29 mouse cellular contexts compared by ENCODE assay signal in genomic region chr8:123445981-123446380, GRCm38 (mm10). TPM values are rescaled to one million over a fixed set of nuclear protein-coding genes. Genes with fewer than 3 reads are reported as not detected.
DNase-seq lines count a peak whose midpoint lies in the region; ATAC-seq and TF ChIP-seq lines count a peak whose summit lies in the region.
"Had no signal": no experiment of that assay in that cellular context is flagged by ENCODE, and none has a peak within 500 bp of the region (broad histone marks: within the 10 kb centered on the region; RNA-seq: fewer than 3 reads in every experiment).

No protein-coding gene starts in this region.

- peaks cover 16% of the 10 kb centered on the region; the same call in 1 of the 2 replicates for H3K36me3 ChIP-seq in heart, embryonic 10.5 days
- H3K36me3 ChIP-seq in hindbrain, embryonic 13.5 days: peaks cover 36% of the 10 kb centered on the region
- H3K36me3 ChIP-seq in hindbrain, embryonic 11.5 days (ENCODE audit: control insufficient read depth, insufficient read depth, low read length): no peaks in the 10 kb centered on the region
- no peaks in the 10 kb centered on the region for H3K36me3 ChIP-seq in kidney, embryonic 16.5 days (ENCODE audit: insufficient read depth, low read length)
- no peaks in the 10 kb centered on the region for H3K36me3 ChIP-seq in stomach, postnatal 0 days (ENCODE audit: control insufficient read depth, insufficient read depth, low read length)
- H3K36me3 ChIP-seq: intestine, embryonic 15.5 days; midbrain, embryonic 15.5 days had no signal

- DNase-seq in heart, embryonic 10.5 days (ENCODE audit: low spot score): no peak
- no peak for DNase-seq in heart, postnatal 4 days
- no peak for DNase-seq in hindbrain, embryonic 11.5 days (ENCODE audit: low spot score)
- DNase-seq in kidney, postnatal 36 days: peak; percentile 42 to 50
- no peak for DNase-seq in stomach, postnatal 0 days (ENCODE audit: low spot score)
- DNase-seq in embryo, embryonic 11 days: no peak
- DNase-seq: adrenal gland, postnatal 25 days; cerebellum, adult 8-10 months; gastrocnemius, postnatal 10 days; heart, postnatal 36 days; left cerebral cortex, postnatal 4 days; lung, postnatal 36 days; retina, postnatal 1 day; thymus, postnatal 14 days had no signal

- no peak for ATAC-seq in hindbrain, embryonic 13.5 days (ENCODE audit: low FRiP score)
- no peak for ATAC-seq in hindbrain, embryonic 11.5 days (ENCODE audit: low FRiP score)
- no peak for ATAC-seq in kidney, embryonic 16.5 days (ENCODE audit: low FRiP score, low TSS enrichment)
- no peak for ATAC-seq in stomach, postnatal 0 days (ENCODE audit: low FRiP score, low TSS enrichment)
- ATAC-seq: forebrain, embryonic 16.5 days; hindbrain, embryonic 16.5 days; intestine, embryonic 15.5 days; midbrain, embryonic 15.5 days had no signal

- no peaks in the 10 kb centered on the region for H3K9me3 ChIP-seq in heart, embryonic 10.5 days
- no peaks in the 10 kb centered on the region for H3K9me3 ChIP-seq in hindbrain, embryonic 13.5 days
- H3K9me3 ChIP-seq in hindbrain, embryonic 11.5 days (ENCODE audit: control insufficient read depth, low read length): no peaks in the 10 kb centered on the region
- H3K9me3 ChIP-seq in kidney, embryonic 16.5 days (ENCODE audit: low read length): no peaks in the 10 kb centered on the region
- no peaks in the 10 kb centered on the region for H3K9me3 ChIP-seq in stomach, postnatal 0 days (ENCODE audit: control insufficient read depth, low read length)
- H3K9me3 ChIP-seq: forebrain, embryonic 10.5 days; intestine, embryonic 15.5 days; limb, embryonic 15.5 days; midbrain, embryonic 15.5 days; neural tube, embryonic 13.5 days had no signal

- TF ChIP-seq EP300 in stomach, postnatal 0 days (optimal IDR thresholded peaks at IDR 0.05): no peak

- H3K27ac ChIP-seq in heart, embryonic 10.5 days: peak overlapping the region; percentile 60; the same call in 1 of the 2 replicates
- H3K27ac ChIP-seq in hindbrain, embryonic 13.5 days: no peak overlapping the region
- no peak overlapping the region for H3K27ac ChIP-seq in hindbrain, embryonic 11.5 days (ENCODE audit: low read depth, low read length)
- no peak overlapping the region for H3K27ac ChIP-seq in kidney, embryonic 16.5 days (ENCODE audit: low read length)
- H3K27ac ChIP-seq in stomach, postnatal 0 days (replicated peaks): 0 out of 2 replicates have a peak overlapping the region, but pooled peaks have one; percentile 13
- H3K27ac ChIP-seq: forebrain, embryonic 10.5 days; intestine, embryonic 15.5 days; limb, embryonic 15.5 days; liver, embryonic 14.5 days; midbrain, embryonic 15.5 days; neural tube, embryonic 13.5 days had no signal

- peaks cover 42% of the 10 kb centered on the region for H3K4me1 ChIP-seq in heart, embryonic 10.5 days
- peaks cover 22% of the 10 kb centered on the region for H3K4me1 ChIP-seq in hindbrain, embryonic 13.5 days (replicated peaks)
- no peaks in the 10 kb centered on the region; the same call in 1 of the 2 replicates for H3K4me1 ChIP-seq in hindbrain, embryonic 11.5 days (replicated peaks; ENCODE audit: control insufficient read depth, insufficient read depth, low read length)
- H3K4me1 ChIP-seq in kidney, embryonic 16.5 days (ENCODE audit: insufficient read depth, low read length): peaks cover 8% of the 10 kb centered on the region; the same call in 1 of the 2 replicates
- H3K4me1 ChIP-seq in stomach, postnatal 0 days (replicated peaks; ENCODE audit: control insufficient read depth, insufficient read depth): no peaks in the 10 kb centered on the region

- no peak overlapping the region for H3K4me3 ChIP-seq in heart, embryonic 10.5 days
- no peak overlapping the region for H3K4me3 ChIP-seq in hindbrain, embryonic 13.5 days
- H3K4me3 ChIP-seq in hindbrain, embryonic 11.5 days (ENCODE audit: low read depth, low read length): no peak overlapping the region
- H3K4me3 ChIP-seq in kidney, embryonic 16.5 days (ENCODE audit: low read length): no peak overlapping the region
- H3K4me3 ChIP-seq in stomach, postnatal 0 days (ENCODE audit: low read depth, low read length): no peak overlapping the region
- H3K4me3 ChIP-seq: forebrain, embryonic 10.5 days; intestine, embryonic 15.5 days; limb, embryonic 15.5 days; midbrain, embryonic 15.5 days; myocyte; neural tube, embryonic 13.5 days had no signal

- H3K27me3 ChIP-seq in heart, embryonic 10.5 days (ENCODE audit: insufficient read depth, poor library complexity, severe bottlenecking): no peaks in the 10 kb centered on the region
- H3K27me3 ChIP-seq in hindbrain, embryonic 13.5 days: no peaks in the 10 kb centered on the region
- H3K27me3 ChIP-seq in hindbrain, embryonic 11.5 days (ENCODE audit: control insufficient read depth, insufficient read depth, low read length): no peaks in the 10 kb centered on the region
- H3K27me3 ChIP-seq in kidney, embryonic 16.5 days (ENCODE audit: insufficient read depth, low read length): no peaks in the 10 kb centered on the region
- no peaks in the 10 kb centered on the region for H3K27me3 ChIP-seq in stomach, postnatal 0 days (ENCODE audit: control insufficient read depth, insufficient read depth, low read length)
- H3K27me3 ChIP-seq: intestine, embryonic 15.5 days; limb, embryonic 15.5 days; midbrain, embryonic 15.5 days; neural tube, embryonic 13.5 days had no signal

- TF ChIP-seq CTCF in stomach, postnatal 0 days (IDR thresholded peaks at IDR 0.05; ENCODE audit: low read depth): no peak

- H3K4me2 ChIP-seq in hindbrain, embryonic 13.5 days: no peak overlapping the region
- H3K4me2 ChIP-seq in hindbrain, embryonic 11.5 days (replicated peaks; ENCODE audit: low read depth, low read length): no peak overlapping the region
- no peak overlapping the region for H3K4me2 ChIP-seq in kidney, embryonic 16.5 days (replicated peaks; ENCODE audit: low read depth, low read length)
- H3K4me2 ChIP-seq in stomach, postnatal 0 days (replicated peaks; ENCODE audit: low read depth): no peak overlapping the region
- H3K4me2 ChIP-seq: intestine, embryonic 15.5 days; limb, embryonic 15.5 days; lung, embryonic 14.5 days; midbrain, embryonic 15.5 days; neural tube, embryonic 13.5 days had no signal

- WGBS in heart, embryonic 10.5 days: 72% methylated on average over 10 of the region's 10 CpGs
- 85% methylated on average over 10 of the region's 10 CpGs for WGBS in hindbrain, embryonic 13.5 days
- WGBS in hindbrain, embryonic 11.5 days: 86% methylated on average over 10 of the region's 10 CpGs
- 85% methylated on average over 10 of the region's 10 CpGs for WGBS in kidney, embryonic 16.5 days
- WGBS in stomach, postnatal 0 days: 80% methylated on average over 10 of the region's 10 CpGs

- H3K9ac ChIP-seq in hindbrain, embryonic 13.5 days: peak overlapping the region; percentile 35; the same call in 1 of the 2 replicates
- no peak overlapping the region for H3K9ac ChIP-seq in hindbrain, embryonic 11.5 days (ENCODE audit: low read depth, low read length)
- H3K9ac ChIP-seq in kidney, embryonic 16.5 days (replicated peaks; ENCODE audit: low read length): no peak overlapping the region
- H3K9ac ChIP-seq in stomach, postnatal 0 days (ENCODE audit: low read length): no peak overlapping the region
- H3K9ac ChIP-seq: intestine, embryonic 15.5 days; limb, embryonic 15.5 days; liver, embryonic 14.5 days; lung, embryonic 14.5 days; midbrain, embryonic 15.5 days; neural tube, embryonic 13.5 days had no signal

RNA-seq across cellular contexts. Expression of gene Def8, which starts 22.7 kb away (rescaled TPM):
- 36.4 and 38.6 TPM in 2 replicates for polyA plus RNA-seq in heart, embryonic 10.5 days (2016; fragmentation: Nextera tagmentation; extraction: Ambion mirVana)
- 10 to 100 TPM; 65.4 to 68.0 TPM for total RNA-seq in heart, postnatal 4 days (2021)
- polyA plus RNA-seq in hindbrain, embryonic 13.5 days (2015; fragmentation: Nextera tagmentation; extraction: Ambion mirVana): 42.2 and 44.3 TPM in 2 replicates
- 32.5 and 32.7 TPM in 2 replicates for polyA plus RNA-seq in hindbrain, embryonic 11.5 days (2014; fragmentation: Nextera tagmentation; extraction: Ambion mirVana)
- 43.7 and 44.4 TPM in 2 replicates for polyA plus RNA-seq in kidney, embryonic 16.5 days (2015; fragmentation: Nextera tagmentation; extraction: Ambion mirVana)
- 20.6 and 22.5 TPM in 2 replicates for polyA plus RNA-seq in stomach, postnatal 0 days (2015; fragmentation: Nextera tagmentation; extraction: Ambion mirVana)

RNA-seq across cellular contexts. Expression of gene Afg3l1, which starts 31.7 kb away (rescaled TPM):
- polyA plus RNA-seq in heart, embryonic 10.5 days (2016; fragmentation: Nextera tagmentation; extraction: Ambion mirVana): 56.3 and 63.8 TPM in 2 replicates
- 10 to 100 TPM; 56.2 to 56.3 TPM for total RNA-seq in heart, postnatal 4 days (2021)
- polyA plus RNA-seq in hindbrain, embryonic 13.5 days (2015; fragmentation: Nextera tagmentation; extraction: Ambion mirVana): 57.8 and 62.4 TPM in 2 replicates
- 30.7 and 32.3 TPM in 2 replicates for polyA plus RNA-seq in hindbrain, embryonic 11.5 days (2014; fragmentation: Nextera tagmentation; extraction: Ambion mirVana)
- 59.4 and 65.9 TPM in 2 replicates for polyA plus RNA-seq in kidney, embryonic 16.5 days (2015; fragmentation: Nextera tagmentation; extraction: Ambion mirVana)
- 28.1 and 28.4 TPM in 2 replicates for polyA plus RNA-seq in stomach, postnatal 0 days (2015; fragmentation: Nextera tagmentation; extraction: Ambion mirVana)

RNA-seq across cellular contexts. Expression of gene Tubb3, which starts 34.8 kb away (rescaled TPM):
- polyA plus RNA-seq in heart, embryonic 10.5 days (2016; fragmentation: Nextera tagmentation; extraction: Ambion mirVana): 10.5 and 15.8 TPM in 2 replicates
- 1 to 10 TPM; 1.8 to 2.5 TPM for total RNA-seq in heart, postnatal 4 days (2021)
- polyA plus RNA-seq in hindbrain, embryonic 13.5 days (2015; fragmentation: Nextera tagmentation; extraction: Ambion mirVana): 1,817 and 1,895 TPM in 2 replicates
- polyA plus RNA-seq in hindbrain, embryonic 11.5 days (2014; fragmentation: Nextera tagmentation; extraction: Ambion mirVana): 950 and 1,011 TPM in 2 replicates
- polyA plus RNA-seq in kidney, embryonic 16.5 days (2015; fragmentation: Nextera tagmentation; extraction: Ambion mirVana): 4.8 and 11.2 TPM in 2 replicates
- 24.4 and 24.7 TPM in 2 replicates for polyA plus RNA-seq in stomach, postnatal 0 days (2015; fragmentation: Nextera tagmentation; extraction: Ambion mirVana)
- total RNA-seq: granulocyte monocyte progenitor cell, adult 5-6 weeks had no signal

RNA-seq across cellular contexts. Expression of gene Mc1r, which starts 39.1 kb away (rescaled TPM):
- not detected in 2 replicates for polyA plus RNA-seq in heart, embryonic 10.5 days (2016; fragmentation: Nextera tagmentation; extraction: Ambion mirVana)
- total RNA-seq in heart, postnatal 4 days (2021): not detected
- 0.17 TPM in 2 replicates for polyA plus RNA-seq in hindbrain, embryonic 13.5 days (2015; fragmentation: Nextera tagmentation; extraction: Ambion mirVana)
- 0.11 and 0.49 TPM in 2 replicates for polyA plus RNA-seq in hindbrain, embryonic 11.5 days (2014; fragmentation: Nextera tagmentation; extraction: Ambion mirVana)
- polyA plus RNA-seq in kidney, embryonic 16.5 days (2015; fragmentation: Nextera tagmentation; extraction: Ambion mirVana): not detected in 2 replicates
- polyA plus RNA-seq in stomach, postnatal 0 days (2015; fragmentation: Nextera tagmentation; extraction: Ambion mirVana): 0.05 TPM in 1 of 2 replicates, not detected in the other
- total RNA-seq: adrenal gland, postnatal 25 days; gastrocnemius, postnatal 10 days; heart, postnatal 36 days; left cerebral cortex, adult 8-10 months; left cerebral cortex, postnatal 4 days had no signal
- polyA plus RNA-seq: lung, embryonic 14.5 days; spleen, adult 2 months had no signal

Comparison
In these comparisons a context has a peak if more than half of its experiments do, and no peak if none do; other contexts are left out.
1. DNase-seq: peak in kidney, postnatal 36 days (2 of 2); none in heart, embryonic 10.5 days (single experiment), heart, postnatal 4 days (single experiment), hindbrain, embryonic 11.5 days (single experiment), stomach, postnatal 0 days (single experiment) and embryo, embryonic 11 days (single experiment).
2. H3K27ac ChIP-seq: peak in heart, embryonic 10.5 days (single experiment) and stomach, postnatal 0 days (single experiment); none in hindbrain, embryonic 13.5 days (single experiment), hindbrain, embryonic 11.5 days (single experiment) and kidney, embryonic 16.5 days (single experiment).
3. RNA of gene Tubb3, which starts 34.8 kb away (polyA plus RNA-seq): 1,817 to 1,895 TPM in hindbrain, embryonic 13.5 days and 950 to 1,011 TPM in hindbrain, embryonic 11.5 days; 24.4 to 24.7 TPM in stomach, postnatal 0 days, 10.5 to 15.8 TPM in heart, embryonic 10.5 days and 4.8 to 11.2 TPM in kidney, embryonic 16.5 days; every median in the first group is over 10 times any median in the second.